Mouse (Mus musculus): ENCODE measurements around the gene Zfp976.
"Not testable (repeated sequence)": the region's sequence is repeated elsewhere in the genome, so short reads cannot be mapped to it uniquely, and the experiment has no call there.

Gene Zfp976

GRCm38 (mm10) chr7:42642152-42643115 lies at the start of gene Zfp976:
Gene Zfp976, minus strand, starts transcription at chr7:42642588.
- peak; percentile 89 for DNase-seq

- not testable (repeated sequence) for DNase-seq
Measured at GRCm38 (mm10) chr7:42680081-42680480, 37.7 kb upstream of the Zfp976 start.

- DNase-seq, result not testable (repeated sequence)
Measured at GRCm38 (mm10) chr7:42679646-42680045, 37.3 kb upstream of the Zfp976 start.

- DNase-seq, result peak; percentile 25
Measured at GRCm38 (mm10) chr7:42660140-42660539, 17.8 kb upstream of the Zfp976 start.

- not testable (repeated sequence) for DNase-seq
Measured at GRCm38 (mm10) chr7:42655211-42655610, 12.8 kb upstream of the Zfp976 start.

- peak; percentile 5 for DNase-seq
Measured at GRCm38 (mm10) chr7:42643120-42643620, 782 bp upstream of the Zfp976 start.

GRCm38 (mm10) chr7:42631031-42631430 lies 11.4 kb downstream of the Zfp976 start:
- DNase-seq, result not testable (repeated sequence)

GRCm38 (mm10) chr7:42595666-42596065 lies 46.7 kb downstream of the Zfp976 start:
- not testable (repeated sequence) for DNase-seq

GRCm38 (mm10) chr7:42592413-42592812 lies 50.0 kb downstream of the Zfp976 start, which contains the start of gene Zfp977:
Gene Zfp977, minus strand, starts transcription at chr7:42592547.
- not testable (repeated sequence) for DNase-seq

GRCm38 (mm10) chr7:42591311-42591710 lies 51.1 kb downstream of the Zfp976 start:
- not testable (repeated sequence) for DNase-seq

GRCm38 (mm10) chr7:42578488-42578887 lies 63.9 kb downstream of the Zfp976 start, which contains the start of gene Gm21028:
Gene Gm21028, minus strand, starts transcription at chr7:42578588.
- no peak for DNase-seq
